Mouse (Mus musculus) common myeloid progenitor, adult 5-6 weeks (primary cell): ENCODE measurements around the gene Prune1. TPM values are rescaled to one million over a fixed set of nuclear protein-coding genes. Genes with fewer than 3 reads are reported as not detected.
A peak's percentile ranks its signal among the peaks of the same experiment; 100 is the strongest.

Source experiments
- ATAC-seq: replicated peaks from 2 replicates; pipeline ENCODE4 v1.8.0; 2016; ENCODE audit warnings: low read depth, mild to moderate bottlenecking, moderate TSS enrichment, inconsistent platforms; ENCODE audit not compliant: poor library complexity, severe bottlenecking
- total RNA-seq: library from RNA; stranded (forward); fragments of 200-1000, 187-1606 nt; gene quantifications from 2 replicates; pipeline ENCODE4 v1.2.3, GENCODE M21; 2017

Gene Prune1
- total RNA-seq, 1 experiment from 2014 or later: 10.3 TPM

GRCm38 (mm10) chr3:95246465-95247231 lies 35.2 kb downstream of the Prune1 start:
- ATAC-seq: peak; percentile 57; the same call in 1 of the 2 replicates

GRCm38 (mm10) chr3:95243086-95243485 lies 38.8 kb downstream of the Prune1 start:
- no peak for ATAC-seq

- ATAC-seq: no peak
These were observed 40.4 kb downstream of the Prune1 start, which contains the start of gene Gm128 for GRCm38 (mm10) chr3:95241498-95241897. Gm128 (minus strand) TSS chr3:95241598.

GRCm38 (mm10) chr3:95240900-95241299 lies 41.0 kb downstream of the Prune1 start:
- no peak for ATAC-seq

GRCm38 (mm10) chr3:95239971-95240370 lies 41.9 kb downstream of the Prune1 start:
- ATAC-seq: no peak

- ATAC-seq: no peak
These were observed 42.9 kb downstream of the Prune1 start for GRCm38 (mm10) chr3:95239022-95239421.

GRCm38 (mm10) chr3:95237541-95238099 lies 44.3 kb downstream of the Prune1 start:
- ATAC-seq: no peak

- no peak for ATAC-seq
These were observed 46.2 kb downstream of the Prune1 start for GRCm38 (mm10) chr3:95235386-95236301.

- ATAC-seq: no peak
These were observed 48.4 kb downstream of the Prune1 start for GRCm38 (mm10) chr3:95233303-95233980.

- no peak for ATAC-seq
These were observed 49.1 kb downstream of the Prune1 start for GRCm38 (mm10) chr3:95232771-95233170.

- ATAC-seq: peak; percentile 4; the same call in 1 of the 2 replicates
These were observed 50.3 kb downstream of the Prune1 start, which contains the start of gene Mllt11 for GRCm38 (mm10) chr3:95231298-95232221. Mllt11 (minus strand) TSS chr3:95232171.

GRCm38 (mm10) chr3:95230495-95231297 lies 51.2 kb downstream of the Prune1 start:
- no peak for ATAC-seq

GRCm38 (mm10) chr3:95229781-95230494 lies 51.9 kb downstream of the Prune1 start:
- peak; percentile 15; the same call in 1 of the 2 replicates for ATAC-seq

GRCm38 (mm10) chr3:95228894-95229780 lies 52.7 kb downstream of the Prune1 start:
- no peak; the same call in 1 of the 2 replicates for ATAC-seq

GRCm38 (mm10) chr3:95228148-95228893 lies 53.6 kb downstream of the Prune1 start, which contains the start of gene Cdc42se1:
Cdc42se1 (plus strand) TSS chr3:95228732.
- ATAC-seq: peak; percentile 73

GRCm38 (mm10) chr3:95227214-95227613 lies 54.7 kb downstream of the Prune1 start:
- no peak for ATAC-seq
